Mouse (Mus musculus) CH12.LX (cell line): ENCODE measurements at regions not wholly inside any gene's neighbourhood (a gene's known extent, or its start where the extent isn't known, plus 50 kb on each side); places are given as distances from the start of the nearest gene placed in this dataset.

Source experiments
- EP300 ChIP-seq: IDR thresholded peaks from 2 replicates; pipeline ENCODE4 v1.6.1; 2011; ENCODE audit warnings: low read length, improper control_type of control experiment
- MYC ChIP-seq: IDR thresholded peaks from 2 replicates; pipeline ENCODE4 v1.6.1; 2011; ENCODE audit warnings: low read depth, mild to moderate bottlenecking, improper control_type of control experiment, low read length
- TCF12 ChIP-seq: IDR thresholded peaks from 2 replicates; pipeline ENCODE4 v1.6.1; 2014; ENCODE audit warnings: low read depth, mild to moderate bottlenecking, inconsistent platforms, low read length, improper control_type of control experiment
- ZKSCAN1 ChIP-seq: IDR thresholded peaks from 2 replicates; pipeline ENCODE4 v1.6.1; 2012; ENCODE audit warnings: low read depth, inconsistent platforms, low read length, improper control_type of control experiment, borderline replicate concordance

GRCm38 (mm10) chr5:82825327-82825726 is 529.7 kb downstream of the Tecrl start:
- TF ChIP-seq ZKSCAN1: no peak
- TF ChIP-seq TCF12: no peak
- no peak for TF ChIP-seq MYC
- TF ChIP-seq EP300: no peak
